Mouse (Mus musculus) frontal cortex, postnatal 14 days (tissue): ENCODE data around the gene Mei1.

Source experiments
- DNase-seq, 2 experiments: peaks; one replicate each; pipeline ENCODE4 v3.0.0; 2022; ENCODE audit warnings: low spot score in 2 of 2

Gene Mei1

GRCm38 (mm10) chr15:82175091-82175490, 105.3 kb downstream of the Mei1 start:
- no peak for DNase-seq
